Mouse (Mus musculus): Measurements from ENCODE around the gene Arhgap21. TPM values are rescaled to one million over a fixed set of nuclear protein-coding genes. Genes with fewer than 3 reads are reported as not detected.

Arhgap21 gene
- total RNA-seq, 2 experiments from 2014 or later: 86.5 to 106 TPM

Other genes starting within 250 kb of the Arhgap21 start
- 1 to 10 TPM; 1.2 to 2.3 TPM for gene Enkur, start 236.5 kb upstream of the Arhgap21 start, total RNA-seq (2021)
- 1 to 10 TPM; 6.5 to 7.3 TPM for gene Thnsl1, start 236.8 kb upstream of the Arhgap21 start, total RNA-seq (2021)

Data from adrenal gland, postnatal 4 days (tissue).